Mouse (Mus musculus): ENCODE results near the gene Wasf3. TPM values are rescaled to one million over a fixed set of nuclear protein-coding genes. Genes with fewer than 3 reads are reported as not detected.
"Not testable (repeated sequence)": the region's sequence is repeated elsewhere in the genome, so short reads cannot be mapped to it uniquely, and the experiment has no call there.

The Wasf3 gene
- polyA plus RNA-seq, 1 experiment from 2014 or later: 4.1 TPM

DNA sequence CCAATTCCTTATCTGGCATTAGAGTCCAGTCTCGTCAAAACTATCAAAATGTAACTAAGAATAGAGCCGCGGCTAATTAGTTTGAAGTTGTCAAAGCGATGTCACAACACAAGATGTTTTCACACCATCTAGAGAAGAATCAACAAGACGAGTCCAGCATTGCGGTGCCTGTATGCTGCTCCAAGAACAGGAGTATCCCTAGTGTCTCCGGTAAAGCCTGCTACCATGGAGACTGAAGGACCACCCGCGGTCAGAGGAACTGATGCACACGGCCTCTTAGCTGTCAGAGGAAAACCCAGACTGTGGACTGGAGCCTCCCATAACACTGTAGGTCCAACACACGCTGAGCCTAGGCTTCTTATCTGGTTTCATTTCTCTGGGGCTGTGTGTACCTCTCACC, 11.5 kb upstream of the Wasf3 start:
- 87% methylated on average over 11 of the region's 11 CpGs for WGBS
- H3K27ac ChIP-seq: no peak overlapping the region
- no peak overlapping the region for H3K4me3 ChIP-seq
- H3K4me1 ChIP-seq: no peaks in the 10 kb centered on the region
- DNase-seq (ENCODE audit: low spot score): no peak
- H3K36me3 ChIP-seq: no peaks in the 10 kb centered on the region
- no peaks in the 10 kb centered on the region for H3K27me3 ChIP-seq (ENCODE audit: low read depth, poor library complexity, severe bottlenecking)
- H3K9me3 ChIP-seq (replicated peaks): no peaks in the 10 kb centered on the region

GRCm38 (mm10) chr5:146376601-146377000, 8.2 kb upstream of the Wasf3 start:
- 83% methylated on average over 4 of the region's 4 CpGs for WGBS
- H3K4me3 ChIP-seq: no peak overlapping the region
- H3K9me3 ChIP-seq (replicated peaks): no peaks in the 10 kb centered on the region
- H3K27me3 ChIP-seq (ENCODE audit: low read depth, poor library complexity, severe bottlenecking): no peaks in the 10 kb centered on the region
- DNase-seq (ENCODE audit: low spot score): no peak
- H3K4me1 ChIP-seq: no peaks in the 10 kb centered on the region
- no peak overlapping the region for H3K27ac ChIP-seq
- no peaks in the 10 kb centered on the region for H3K36me3 ChIP-seq

- Histone ChIP-seq H3K4me1 (0 out of 2 replicates have a peak, but pooled peaks cover 4% of the 10 kb centered on the region), H3K9me3 (replicated peaks) (no peaks in the 10 kb centered on the region), H3K4me3 (no peak overlapping the region), H3K27ac (no peak overlapping the region), H3K36me3 (no peaks in the 10 kb centered on the region), H3K27me3 (ENCODE audit: low read depth, poor library complexity, severe bottlenecking) (no peaks in the 10 kb centered on the region)
- DNase-seq (ENCODE audit: low spot score): no peak
- 86% methylated on average over 8 of the region's 8 CpGs for WGBS
Observed at GRCm38 (mm10) chr5:146380041-146380440, 4.7 kb upstream of the Wasf3 start.

- H3K9me3 ChIP-seq (replicated peaks): no peaks in the 10 kb centered on the region
- H3K4me3 ChIP-seq: no peak overlapping the region
- peaks cover 15% of the 10 kb centered on the region for H3K4me1 ChIP-seq
- peaks cover 5% of the 10 kb centered on the region for H3K36me3 ChIP-seq
- DNase-seq (ENCODE audit: low spot score): no peak
- H3K27ac ChIP-seq: no peak overlapping the region
- 73% methylated on average over 3 of the region's 3 CpGs for WGBS
- H3K27me3 ChIP-seq (ENCODE audit: low read depth, poor library complexity, severe bottlenecking): no peaks in the 10 kb centered on the region
Observed at GRCm38 (mm10) chr5:146382268-146382667, 2.5 kb upstream of the Wasf3 start.

- no peak for DNase-seq (ENCODE audit: low spot score)
- peaks cover 15% of the 10 kb centered on the region for H3K4me1 ChIP-seq
- 80% methylated on average over 6 of the region's 6 CpGs for WGBS
Observed at GRCm38 (mm10) chr5:146383401-146383800, 1.4 kb upstream of the Wasf3 start.

GRCm38 (mm10) chr5:146385989-146386388, 1.2 kb downstream of the Wasf3 start:
- H3K36me3 ChIP-seq: peaks cover 8% of the 10 kb centered on the region
- 15% methylated on average over 13 of the region's 13 CpGs for WGBS
- no peaks in the 10 kb centered on the region for H3K27me3 ChIP-seq (ENCODE audit: low read depth, poor library complexity, severe bottlenecking)
- H3K4me1 ChIP-seq: peaks cover 18% of the 10 kb centered on the region
- H3K27ac ChIP-seq: no peak overlapping the region
- peak overlapping the region; percentile 74 for H3K4me3 ChIP-seq
- DNase-seq (ENCODE audit: low spot score): peak; percentile 35
- H3K9me3 ChIP-seq (replicated peaks): no peaks in the 10 kb centered on the region

More at GRCm38 (mm10) chr5:146383401-146383800, 1.4 kb upstream of the Wasf3 start:
- no peak overlapping the region for H3K27ac ChIP-seq
- no peaks in the 10 kb centered on the region for H3K9me3 ChIP-seq (replicated peaks)
- no peak overlapping the region for H3K4me3 ChIP-seq
- H3K27me3 ChIP-seq (ENCODE audit: low read depth, poor library complexity, severe bottlenecking): no peaks in the 10 kb centered on the region
- peaks cover 8% of the 10 kb centered on the region for H3K36me3 ChIP-seq

DNA sequence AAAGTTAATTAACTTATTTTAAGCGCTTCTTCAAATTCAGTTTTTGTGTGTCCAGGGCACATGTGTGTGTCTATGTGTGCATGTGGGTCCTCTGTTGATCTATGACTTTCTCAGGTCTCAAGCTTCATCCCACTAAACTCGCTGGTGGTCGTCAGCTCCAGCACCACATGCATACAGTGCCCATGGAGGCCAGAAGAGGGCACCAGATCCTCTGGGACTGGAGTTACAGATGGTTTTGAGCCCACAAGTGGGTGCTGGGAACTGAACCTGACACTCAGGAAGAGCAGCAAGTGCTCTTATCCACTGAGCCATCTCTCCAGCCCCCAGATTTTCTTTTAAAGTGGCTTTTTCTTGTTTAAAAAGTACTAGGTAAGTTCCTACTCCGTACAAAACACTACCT, 2.1 kb downstream of the Wasf3 start:
- H3K36me3 ChIP-seq: peaks cover 8% of the 10 kb centered on the region
- peaks cover 27% of the 10 kb centered on the region for H3K4me1 ChIP-seq
- no peak overlapping the region for H3K27ac ChIP-seq
- no peaks in the 10 kb centered on the region for H3K27me3 ChIP-seq (ENCODE audit: low read depth, poor library complexity, severe bottlenecking)
- DNase-seq (ENCODE audit: low spot score): no peak
- 90% methylated on average over 4 of the region's 4 CpGs for WGBS
- H3K4me3 ChIP-seq: no peak overlapping the region
- H3K9me3 ChIP-seq (replicated peaks): no peaks in the 10 kb centered on the region

DNA sequence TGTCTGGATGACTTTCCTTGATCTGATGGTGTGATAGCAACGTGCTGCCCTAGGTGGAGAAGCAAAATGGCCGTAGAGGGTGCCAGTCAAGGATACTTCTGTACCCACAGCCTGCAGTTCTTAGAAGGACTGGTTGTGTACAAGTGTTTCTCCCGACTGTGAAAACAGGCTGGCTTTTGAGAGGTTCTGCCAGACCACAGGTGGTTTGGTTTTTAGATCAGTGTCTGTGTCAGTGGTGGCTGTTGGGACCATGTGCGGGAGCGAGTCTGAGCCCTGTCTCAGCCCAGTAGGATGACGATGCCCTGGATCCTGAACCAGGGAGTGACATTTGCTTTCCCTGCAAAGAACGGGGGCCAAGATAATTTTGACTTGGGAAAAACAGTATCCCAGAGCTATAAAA, 9.8 kb downstream of the Wasf3 start:
- no peaks in the 10 kb centered on the region for H3K36me3 ChIP-seq
- no peak overlapping the region for H3K4me3 ChIP-seq
- H3K9me3 ChIP-seq (replicated peaks): 0 out of 2 replicates have a peak, but pooled peaks cover 4% of the 10 kb centered on the region
- peaks cover 22% of the 10 kb centered on the region for H3K4me1 ChIP-seq
- no peaks in the 10 kb centered on the region for H3K27me3 ChIP-seq (ENCODE audit: low read depth, poor library complexity, severe bottlenecking)
- 90% methylated on average over 7 of the region's 7 CpGs for WGBS
- DNase-seq (ENCODE audit: low spot score): no peak
- H3K27ac ChIP-seq: no peak overlapping the region

DNA sequence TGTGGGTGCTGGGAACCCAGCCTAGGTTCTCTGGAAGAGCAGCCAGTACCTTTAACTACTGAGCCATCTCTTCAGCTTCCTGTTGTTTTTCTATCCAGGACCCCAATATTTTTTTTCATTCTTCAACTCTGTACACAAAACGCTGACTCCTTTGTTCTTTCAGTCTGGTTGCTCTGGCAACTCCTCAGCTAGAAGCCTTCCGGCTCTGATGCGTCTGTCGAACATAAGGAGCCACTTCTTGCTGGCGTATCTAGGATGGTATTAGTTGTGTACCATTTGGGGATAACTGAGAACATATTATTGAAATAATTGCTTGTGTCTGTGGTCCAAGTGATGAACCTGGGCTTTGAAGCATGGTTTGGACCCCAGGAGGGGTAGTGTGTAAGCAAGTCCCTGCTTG, 12.5 kb downstream of the Wasf3 start:
- WGBS: 94% methylated on average over 5 of the region's 5 CpGs
- Histone ChIP-seq H3K4me3 (no peak overlapping the region), H3K36me3 (no peaks in the 10 kb centered on the region), H3K27ac (no peak overlapping the region), H3K27me3 (ENCODE audit: low read depth, poor library complexity, severe bottlenecking) (no peaks in the 10 kb centered on the region), H3K4me1 (peaks cover 7% of the 10 kb centered on the region), H3K9me3 (replicated peaks) (0 out of 2 replicates have a peak, but pooled peaks cover 4% of the 10 kb centered on the region)
- DNase-seq (ENCODE audit: low spot score): no peak

GRCm38 (mm10) chr5:146398386-146399115, 13.8 kb downstream of the Wasf3 start:
- Histone ChIP-seq H3K4me1 (no peaks in the 10 kb centered on the region), H3K27ac (no peak overlapping the region), H3K27me3 (ENCODE audit: low read depth, poor library complexity, severe bottlenecking) (no peaks in the 10 kb centered on the region), H3K36me3 (no peaks in the 10 kb centered on the region), H3K9me3 (replicated peaks) (0 out of 2 replicates have a peak, but pooled peaks cover 4% of the 10 kb centered on the region), H3K4me3 (no peak overlapping the region)
- no peak for DNase-seq (ENCODE audit: low spot score)
- WGBS: 94% methylated on average over 7 of the region's 7 CpGs

- not testable (repeated sequence) for H3K27me3 ChIP-seq (ENCODE audit: low read depth, poor library complexity, severe bottlenecking); DNase-seq (ENCODE audit: low spot score); H3K9me3 ChIP-seq (replicated peaks); H3K27ac ChIP-seq; H3K36me3 ChIP-seq; H3K4me1 ChIP-seq; H3K4me3 ChIP-seq
- 91% methylated on average over 6 of the region's 6 CpGs for WGBS
Observed at GRCm38 (mm10) chr5:146401012-146401411, 16.2 kb downstream of the Wasf3 start.

DNA sequence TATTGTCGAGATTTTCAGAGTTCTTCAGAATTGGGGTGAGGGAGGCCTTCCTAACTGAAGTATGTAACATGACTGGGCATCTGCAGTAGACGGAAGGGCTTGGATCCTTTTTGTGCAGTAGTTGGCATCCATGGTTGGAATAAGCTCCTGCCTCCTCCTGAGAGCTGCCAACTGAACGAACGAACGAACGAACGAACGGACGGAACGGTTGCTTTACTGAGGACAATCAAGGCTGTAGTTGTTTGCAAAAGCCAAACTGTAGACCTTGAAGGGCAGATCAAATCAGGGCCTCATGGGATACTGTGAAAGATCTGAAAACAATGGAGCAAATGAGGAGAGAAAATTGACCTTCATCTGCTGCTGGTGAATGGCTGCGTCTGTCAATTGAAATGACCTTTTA, 17.5 kb downstream of the Wasf3 start:
- Histone ChIP-seq H3K36me3 (no peaks in the 10 kb centered on the region), H3K4me3 (no peak overlapping the region), H3K4me1 (no peaks in the 10 kb centered on the region), H3K27ac (no peak overlapping the region), H3K9me3 (replicated peaks) (no peaks in the 10 kb centered on the region), H3K27me3 (ENCODE audit: low read depth, poor library complexity, severe bottlenecking) (no peaks in the 10 kb centered on the region)
- no peak for DNase-seq (ENCODE audit: low spot score)
- 90% methylated on average over 11 of the region's 11 CpGs for whole genome bisulfite sequencing

DNA sequence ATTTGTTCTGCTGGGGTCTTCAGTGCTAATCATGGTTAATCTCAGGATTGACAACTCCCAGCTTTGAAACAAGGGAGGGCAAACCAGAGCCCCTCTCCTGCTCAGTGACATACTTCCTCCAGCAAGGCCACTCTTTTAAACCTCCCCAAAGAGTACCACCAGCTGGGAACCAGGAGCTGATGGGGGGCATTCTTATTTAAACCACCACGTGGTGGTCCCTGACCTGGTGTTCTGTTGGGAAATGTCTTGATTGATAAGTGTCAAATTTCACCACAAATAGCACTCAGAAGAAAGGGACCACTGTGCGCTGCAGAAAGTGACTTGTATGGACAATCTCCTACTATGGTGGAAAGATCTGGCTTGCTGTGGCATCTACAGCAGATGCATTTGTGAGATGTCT, 19.1 kb downstream of the Wasf3 start:
- H3K9me3 ChIP-seq (replicated peaks): no peaks in the 10 kb centered on the region
- 54% methylated on average over 2 of the region's 2 CpGs for WGBS
- no peak overlapping the region for H3K4me3 ChIP-seq

GRCm38 (mm10) chr5:146406133-146406532, 21.3 kb downstream of the Wasf3 start:
- Histone ChIP-seq H3K27me3 (ENCODE audit: low read depth, poor library complexity, severe bottlenecking) (no peaks in the 10 kb centered on the region), H3K27ac (no peak overlapping the region), H3K9me3 (replicated peaks) (no peaks in the 10 kb centered on the region), H3K4me1 (peaks cover 16% of the 10 kb centered on the region; the same call in 1 of the 2 replicates), H3K36me3 (no peaks in the 10 kb centered on the region), H3K4me3 (no peak overlapping the region)
- 94% methylated on average over 1 of the region's 1 CpGs for WGBS
- no peak for DNase-seq (ENCODE audit: low spot score)

More for the DNA sequence above, 19.1 kb downstream of the Wasf3 start:
- DNase-seq (ENCODE audit: low spot score): no peak
- no peak overlapping the region for H3K27ac ChIP-seq
- H3K36me3 ChIP-seq: no peaks in the 10 kb centered on the region
- peaks cover 13% of the 10 kb centered on the region; the same call in 1 of the 2 replicates for H3K4me1 ChIP-seq
- no peaks in the 10 kb centered on the region for H3K27me3 ChIP-seq (ENCODE audit: low read depth, poor library complexity, severe bottlenecking)

Measured in limb, embryonic 10.5 days (tissue).